ENCODE assay signal across 11 mouse cellular contexts in genomic region chr2:44336720-44337354, GRCm38 (mm10).
A peak's percentile ranks its signal among the peaks of the same experiment; 100 is the strongest.
DNase-seq lines count a peak whose midpoint lies in the region; ATAC-seq and TF ChIP-seq lines count a peak whose summit lies in the region.
"Had no signal": no experiment of that assay in that cellular context is flagged by ENCODE, and none has a peak within 500 bp of the region (broad histone marks: within the 10 kb centered on the region; RNA-seq: fewer than 3 reads in every experiment).

No protein-coding gene starts in this region.

- no peaks in the 10 kb centered on the region for H3K9me3 ChIP-seq in forebrain, postnatal 0 days (ENCODE audit: low read length)
- H3K9me3 ChIP-seq in forebrain, embryonic 16.5 days (ENCODE audit: control insufficient read depth, low read length), result no peaks in the 10 kb centered on the region
- H3K9me3 ChIP-seq in midbrain, embryonic 11.5 days (ENCODE audit: control insufficient read depth, low read length), result no peaks in the 10 kb centered on the region
- H3K9me3 ChIP-seq in midbrain, embryonic 10.5 days (replicated peaks), result no peaks in the 10 kb centered on the region
- H3K9me3 ChIP-seq: hindbrain, embryonic 15.5 days; limb, embryonic 13.5 days; neural tube, embryonic 13.5 days had no signal

- no peak overlapping the region for H3K9ac ChIP-seq in forebrain, postnatal 0 days
- no peak overlapping the region for H3K9ac ChIP-seq in forebrain, embryonic 16.5 days (replicated peaks; ENCODE audit: low read depth, low read length)
- H3K9ac ChIP-seq in midbrain, embryonic 11.5 days (ENCODE audit: low read length), result no peak overlapping the region
- H3K9ac ChIP-seq: hindbrain, embryonic 15.5 days; limb, embryonic 13.5 days; neural tube, embryonic 13.5 days had no signal

- H3K27me3 ChIP-seq in forebrain, postnatal 0 days (ENCODE audit: insufficient read depth, low read length), result no peaks in the 10 kb centered on the region
- H3K27me3 ChIP-seq in forebrain, embryonic 16.5 days (replicated peaks; ENCODE audit: control insufficient read depth, insufficient read depth, low read length), result no peaks in the 10 kb centered on the region
- no peaks in the 10 kb centered on the region for H3K27me3 ChIP-seq in midbrain, embryonic 11.5 days (ENCODE audit: control insufficient read depth, insufficient read depth, low read length)
- H3K27me3 ChIP-seq in midbrain, embryonic 10.5 days (ENCODE audit: low read depth, poor library complexity, severe bottlenecking), result no peaks in the 10 kb centered on the region
- H3K27me3 ChIP-seq in splenic B cell, adult 2 months (ENCODE audit: control insufficient read depth, insufficient read depth, low read length, poor library complexity, severe bottlenecking), result no peaks in the 10 kb centered on the region
- H3K27me3 ChIP-seq: hindbrain, embryonic 15.5 days; limb, embryonic 13.5 days; neural tube, embryonic 13.5 days had no signal

- ATAC-seq in forebrain, postnatal 0 days, result no peak
- ATAC-seq in forebrain, embryonic 16.5 days, result no peak
- peak; percentile 44; the same call in 1 of the 2 replicates for ATAC-seq in midbrain, embryonic 11.5 days (ENCODE audit: low FRiP score)

- no peaks in the 10 kb centered on the region for H3K4me1 ChIP-seq in forebrain, postnatal 0 days (ENCODE audit: insufficient read depth)
- H3K4me1 ChIP-seq in forebrain, embryonic 16.5 days (replicated peaks; ENCODE audit: control insufficient read depth, insufficient read depth, low read length), result peaks cover 13% of the 10 kb centered on the region
- H3K4me1 ChIP-seq in midbrain, embryonic 11.5 days (ENCODE audit: control insufficient read depth, insufficient read depth, low read length), result no peaks in the 10 kb centered on the region
- peaks cover 6% of the 10 kb centered on the region; the same call in 1 of the 2 replicates for H3K4me1 ChIP-seq in midbrain, embryonic 10.5 days
- H3K4me1 ChIP-seq: hindbrain, embryonic 15.5 days had no signal

- H3K4me3 ChIP-seq in forebrain, postnatal 0 days (ENCODE audit: low read depth, low read length), result no peak overlapping the region
- no peak overlapping the region for H3K4me3 ChIP-seq in forebrain, embryonic 16.5 days (replicated peaks; ENCODE audit: low read length)
- no peak overlapping the region for H3K4me3 ChIP-seq in midbrain, embryonic 11.5 days (ENCODE audit: low read depth, low read length)
- H3K4me3 ChIP-seq in midbrain, embryonic 10.5 days, result no peak overlapping the region
- H3K4me3 ChIP-seq: hindbrain, embryonic 15.5 days; limb, embryonic 13.5 days; neural tube, embryonic 13.5 days had no signal

- DNase-seq in forebrain, postnatal 0 days, result no peak
- DNase-seq in midbrain, embryonic 11.5 days (ENCODE audit: low spot score, missing footprints), result peak; percentile 28
- DNase-seq in midbrain, embryonic 10.5 days (ENCODE audit: low spot score), result no peak
- DNase-seq in adrenal gland, postnatal 14 days, result peak; percentile 22
- peak; percentile 38 for DNase-seq in splenic B cell, adult 2 months (ENCODE audit: low read depth, low spot score)
- DNase-seq in gastrocnemius, adult 8-10 months (ENCODE audit: low spot score in 2 of 2), result no peak
- no peak for DNase-seq in frontal cortex, adult 2 months (ENCODE audit: extremely low spot score in 1 of 2, low spot score in 1 of 2)

- H3K4me2 ChIP-seq in forebrain, postnatal 0 days (ENCODE audit: low read depth), result no peak overlapping the region
- no peak overlapping the region for H3K4me2 ChIP-seq in forebrain, embryonic 16.5 days (ENCODE audit: low read length)
- H3K4me2 ChIP-seq in midbrain, embryonic 11.5 days, result no peak overlapping the region
- H3K4me2 ChIP-seq: hindbrain, embryonic 15.5 days; limb, embryonic 13.5 days; neural tube, embryonic 13.5 days had no signal

- no peak overlapping the region for H3K27ac ChIP-seq in forebrain, postnatal 0 days (ENCODE audit: low read depth, low read length)
- H3K27ac ChIP-seq in forebrain, embryonic 16.5 days (ENCODE audit: low read length), result no peak overlapping the region
- no peak overlapping the region for H3K27ac ChIP-seq in midbrain, embryonic 11.5 days (ENCODE audit: low read depth, low read length)
- H3K27ac ChIP-seq in midbrain, embryonic 10.5 days (replicated peaks), result no peak overlapping the region
- H3K27ac ChIP-seq: hindbrain, embryonic 15.5 days; limb, embryonic 13.5 days; neural tube, embryonic 13.5 days had no signal

- no peaks in the 10 kb centered on the region for H3K36me3 ChIP-seq in forebrain, postnatal 0 days (ENCODE audit: insufficient read depth)
- no peaks in the 10 kb centered on the region for H3K36me3 ChIP-seq in forebrain, embryonic 16.5 days (ENCODE audit: control insufficient read depth, insufficient read depth)
- H3K36me3 ChIP-seq in midbrain, embryonic 11.5 days (ENCODE audit: control insufficient read depth, insufficient read depth, low read length), result no peaks in the 10 kb centered on the region
- H3K36me3 ChIP-seq in midbrain, embryonic 10.5 days, result no peaks in the 10 kb centered on the region
- 0 out of 2 replicates have a peak, but pooled peaks cover 1% of the 10 kb centered on the region for H3K36me3 ChIP-seq in splenic B cell, adult 2 months (ENCODE audit: control insufficient read depth, insufficient read depth, low read length, poor library complexity, severe bottlenecking)
- H3K36me3 ChIP-seq: hindbrain, embryonic 15.5 days; limb, embryonic 13.5 days; neural tube, embryonic 13.5 days had no signal

- 39% methylated on average over 5 of the region's 5 CpGs for WGBS in forebrain, postnatal 0 days
- 32% methylated on average over 5 of the region's 5 CpGs for WGBS in forebrain, embryonic 16.5 days
- WGBS in midbrain, embryonic 11.5 days, result 81% methylated on average over 5 of the region's 5 CpGs
- WGBS in midbrain, embryonic 10.5 days, result 83% methylated on average over 5 of the region's 5 CpGs

- peak; percentile 40 for TF ChIP-seq CTCF in forebrain, postnatal 0 days (IDR thresholded peaks at IDR 0.05; ENCODE audit: low read depth)

Comparison
In these comparisons a context has a peak if more than half of its experiments do, and no peak if none do; other contexts are left out.
1. DNase-seq: peak in midbrain, embryonic 11.5 days (single experiment), adrenal gland, postnatal 14 days (single experiment) and splenic B cell, adult 2 months (single experiment); none in forebrain, postnatal 0 days (single experiment), midbrain, embryonic 10.5 days (single experiment), gastrocnemius, adult 8-10 months (0 of 2) and frontal cortex, adult 2 months (0 of 2).